Mouse (Mus musculus) embryo, embryonic 11.5 days (tissue): ENCODE data around the gene Zfp786.

Experiments used
- DNase-seq: peaks from one replicate; pipeline ENCODE4 v3.0.0-alpha.2; 2012; ENCODE audit warnings: low read depth, low spot score

Zfp786 gene

GRCm38 (mm10) chr6:47821236-47821635 is 9.4 kb downstream of the Zfp786 start:
- DNase-seq: no peak

- DNase-seq: no peak
These were observed 10.9 kb downstream of the Zfp786 start for GRCm38 (mm10) chr6:47819626-47820325.

GRCm38 (mm10) chr6:47818721-47819120 is 11.9 kb downstream of the Zfp786 start:
- no peak for DNase-seq

- no peak for DNase-seq
These were observed 14.5 kb downstream of the Zfp786 start for GRCm38 (mm10) chr6:47816151-47816550.

GRCm38 (mm10) chr6:47813257-47813878 is 17.3 kb downstream of the Zfp786 start, which contains the start of gene Pdia4:
TSS of gene Pdia4 (minus strand) at chr6:47813430.
- DNase-seq: peak; percentile 98

GRCm38 (mm10) chr6:47812271-47812915 is 18.3 kb downstream of the Zfp786 start:
- DNase-seq: no peak

DNA sequence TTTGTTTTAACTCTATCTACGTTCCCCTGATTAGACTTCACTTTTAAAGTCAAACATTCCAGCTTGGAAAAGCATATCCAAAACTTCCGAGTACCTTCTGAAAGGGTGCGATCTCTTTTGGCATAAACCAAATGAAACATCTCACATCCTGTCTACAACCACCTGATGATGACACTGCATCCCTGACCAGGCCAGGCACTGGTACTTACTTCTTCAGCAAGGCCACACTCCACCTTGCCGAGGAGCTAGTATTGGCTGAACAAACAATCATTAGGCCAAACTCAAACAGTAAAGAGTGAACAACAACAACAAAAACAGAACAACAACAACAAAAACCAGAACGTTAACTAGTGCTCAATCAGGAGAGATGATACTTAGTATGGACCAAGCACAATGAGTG is 19.3 kb downstream of the Zfp786 start:
- no peak for DNase-seq

- no peak for DNase-seq
These were observed 20.5 kb downstream of the Zfp786 start for GRCm38 (mm10) chr6:47810181-47810580.

DNA sequence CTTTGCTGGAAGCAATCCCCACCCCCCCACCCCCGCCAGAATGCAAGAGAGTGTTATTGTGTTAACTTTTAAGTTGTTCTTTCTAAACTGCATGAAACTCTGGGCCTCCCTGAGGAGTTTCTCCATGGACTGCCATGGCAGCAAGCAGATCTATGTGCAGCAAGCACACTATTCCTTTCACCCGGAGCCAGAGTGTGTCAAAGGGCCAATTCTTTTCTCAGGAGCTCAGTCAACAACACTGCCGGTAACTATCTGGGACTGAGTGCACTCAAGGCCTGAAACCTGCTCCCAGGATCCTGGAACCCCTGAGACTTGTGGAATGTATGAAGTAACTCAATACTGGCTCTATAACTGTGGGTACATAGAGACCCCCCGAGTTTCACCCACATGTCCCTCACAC is 21.6 kb downstream of the Zfp786 start:
- no peak for DNase-seq

- no peak for DNase-seq
These were observed 22.1 kb downstream of the Zfp786 start for GRCm38 (mm10) chr6:47808545-47808944.

DNA sequence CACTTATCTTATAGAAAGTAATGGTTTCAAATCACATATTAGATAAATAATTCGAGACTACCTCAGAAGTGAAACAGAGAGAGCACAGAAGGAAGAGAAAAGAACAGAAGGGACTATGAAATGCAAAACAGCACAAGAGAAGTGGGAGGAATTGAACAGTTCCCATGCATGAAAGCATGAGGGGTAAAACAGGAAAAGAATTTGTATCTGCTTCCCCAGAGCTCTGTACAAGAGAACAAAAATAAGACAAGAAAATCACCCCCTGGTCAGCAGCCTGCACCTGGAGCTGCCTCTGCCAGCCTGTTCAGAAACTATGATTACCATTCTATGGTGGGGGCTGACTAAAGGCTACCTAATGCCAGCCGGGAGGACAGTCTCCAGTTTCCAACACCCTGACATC is 23.2 kb downstream of the Zfp786 start:
- no peak for DNase-seq

DNA sequence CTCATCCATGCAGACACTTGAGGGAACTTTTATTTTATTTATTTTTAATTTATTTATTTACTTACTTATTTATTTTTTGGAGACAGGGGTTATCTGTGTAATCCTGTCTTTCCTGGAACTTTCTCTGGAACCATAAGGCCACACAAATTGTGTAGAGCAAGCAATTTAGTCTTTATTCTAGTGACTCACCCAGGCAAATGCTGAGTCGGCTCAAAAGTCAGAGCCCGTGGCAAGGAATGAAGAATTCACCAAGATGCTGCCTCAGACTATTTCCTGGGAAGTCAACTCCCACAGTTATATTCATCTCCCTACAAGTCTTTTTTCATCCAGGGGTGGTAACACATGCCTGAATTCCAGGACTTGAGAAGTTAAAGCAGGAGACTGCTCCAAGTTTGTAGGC is 25.1 kb downstream of the Zfp786 start:
- no peak for DNase-seq

DNA sequence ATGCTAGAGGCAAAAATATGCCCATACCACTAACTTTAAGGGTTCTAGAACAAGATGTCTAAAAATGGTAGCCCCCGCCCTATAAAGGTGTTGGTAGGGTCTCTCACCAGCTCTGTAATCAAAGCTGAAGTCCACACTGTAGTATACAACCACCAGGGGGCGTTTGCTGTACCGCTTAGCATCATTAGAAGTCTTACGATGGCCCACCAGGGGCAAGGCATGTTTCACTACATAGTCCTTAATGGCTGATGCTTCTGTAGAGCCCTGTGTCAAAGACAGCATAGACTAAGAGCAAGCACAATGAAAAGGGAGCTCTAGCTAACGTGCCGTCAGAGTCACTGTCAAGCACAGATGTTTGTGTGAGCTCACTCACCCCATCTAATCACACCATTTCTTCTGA is 31.6 kb downstream of the Zfp786 start:
- DNase-seq: peak; percentile 58

- DNase-seq: no peak
These were observed 36.4 kb downstream of the Zfp786 start for GRCm38 (mm10) chr6:47794106-47794830.

- DNase-seq: no peak
These were observed 37.4 kb downstream of the Zfp786 start for GRCm38 (mm10) chr6:47793284-47793683.

DNA sequence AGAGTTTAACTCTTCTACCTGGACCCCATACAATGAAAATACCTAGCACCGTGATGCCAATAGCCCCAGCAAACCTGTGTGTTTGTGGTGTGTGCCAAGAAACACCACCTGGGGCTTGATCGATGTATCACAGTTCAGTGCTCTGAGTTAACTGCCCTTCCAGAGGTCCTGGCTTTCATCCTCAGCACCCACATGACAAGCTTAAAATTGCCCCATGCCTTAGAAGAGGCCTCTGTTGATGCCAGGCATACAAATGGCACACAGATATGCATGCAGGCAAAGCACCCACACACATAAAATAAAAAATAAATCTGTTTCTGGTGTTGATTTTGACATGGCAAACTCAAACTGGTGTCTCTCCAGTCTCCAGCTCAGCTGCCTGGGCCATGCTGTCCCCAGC is 38.1 kb downstream of the Zfp786 start:
- no peak for DNase-seq

DNA sequence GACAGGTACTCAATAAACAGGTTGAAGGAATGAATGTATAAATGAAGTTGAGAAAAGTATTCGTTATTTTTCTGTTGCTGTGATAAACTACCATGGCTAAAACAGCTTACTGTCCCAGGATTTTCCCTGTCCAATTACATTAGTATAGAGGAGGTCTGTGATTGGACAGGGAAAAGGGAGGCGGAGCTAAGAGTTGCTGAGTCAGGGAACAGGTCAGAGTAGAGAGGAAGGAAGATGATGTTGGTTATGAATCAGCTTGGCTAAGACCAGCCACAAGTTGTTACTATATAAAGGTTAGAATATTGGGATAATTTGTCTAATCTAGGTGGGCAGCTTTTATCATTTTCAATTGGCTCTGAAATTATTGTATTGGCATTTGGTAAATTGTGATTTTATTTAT is 39.9 kb downstream of the Zfp786 start:
- DNase-seq: no peak

DNA sequence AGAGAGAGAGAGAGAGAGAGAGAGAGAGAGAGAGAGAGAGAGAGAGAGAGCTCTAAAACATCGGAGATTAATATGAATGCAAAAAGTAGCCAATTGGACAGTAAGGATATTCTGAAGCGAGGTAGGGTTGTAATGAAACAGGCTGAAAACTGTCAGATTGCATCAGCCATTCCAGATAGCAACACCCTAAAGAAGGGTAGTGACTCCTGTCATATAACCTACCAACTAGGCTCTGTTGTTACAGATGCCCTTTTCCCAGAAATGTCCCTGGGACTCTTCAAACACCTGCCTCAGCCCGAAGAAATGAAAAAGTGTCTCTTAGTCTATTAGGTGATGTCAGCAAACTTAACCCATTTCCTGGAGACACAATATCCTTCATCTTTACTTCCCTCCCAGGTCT is 41.8 kb downstream of the Zfp786 start:
- no peak for DNase-seq

- DNase-seq: peak; percentile 79
These were observed 42.5 kb downstream of the Zfp786 start for GRCm38 (mm10) chr6:47787941-47788736.

- DNase-seq: no peak
These were observed 45.8 kb downstream of the Zfp786 start for GRCm38 (mm10) chr6:47784707-47785412.
